Mouse (Mus musculus): ENCODE measurements at regions not wholly inside any gene's neighbourhood (a gene's known extent, or its start where the extent isn't known, plus 50 kb on each side); places are given as distances from the start of the nearest gene placed in this dataset.

DNA sequence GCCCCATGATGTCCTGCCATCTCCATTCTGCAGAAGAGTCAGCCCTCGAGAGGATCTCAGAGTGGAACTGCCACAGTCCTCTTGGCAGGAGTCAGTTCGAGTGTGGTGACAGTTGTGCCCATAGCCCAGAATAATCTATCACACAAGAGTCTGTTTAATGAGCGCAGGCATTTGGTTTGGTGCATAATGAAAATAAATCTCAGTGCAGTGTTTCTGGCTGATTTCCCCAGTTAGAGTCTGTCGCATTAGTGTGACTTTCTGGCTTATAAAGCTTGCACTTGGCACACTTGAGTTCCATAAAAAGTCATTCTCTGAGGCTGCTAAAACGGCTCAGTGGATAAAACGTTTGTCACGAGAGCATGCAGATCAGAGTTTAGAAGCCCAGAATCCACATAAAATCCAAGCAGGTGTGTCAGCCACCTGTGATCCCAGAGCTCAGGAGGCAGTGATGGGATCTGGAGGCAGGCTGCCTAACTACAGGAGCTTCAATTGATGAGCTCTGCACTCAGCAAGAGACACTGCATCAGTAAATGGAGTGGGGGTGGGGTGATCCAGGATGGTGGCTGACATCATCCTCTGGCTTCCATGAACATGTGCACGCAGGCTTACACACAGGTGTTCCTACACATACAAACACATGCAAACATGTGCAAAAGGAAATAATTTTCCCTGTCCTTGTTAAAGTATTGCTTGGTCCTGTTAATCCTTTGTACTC is 578.5 kb downstream of the Plekhb2 start:
- H3K36me3 ChIP-seq (ENCODE audit: control insufficient read depth, insufficient read depth, low read length) = no peaks in the 10 kb centered on the region
- H3K27ac ChIP-seq (ENCODE audit: insufficient read depth, low read depth, low read length) = no peak overlapping the region
- H3K4me1 ChIP-seq (ENCODE audit: control insufficient read depth, insufficient read depth, insufficient read length, low read length) = no peaks in the 10 kb centered on the region
- 80% methylated on average over 8 of the region's 8 CpGs for WGBS
- no peaks in the 10 kb centered on the region for H3K27me3 ChIP-seq (ENCODE audit: control insufficient read depth, insufficient read depth, low read length)
- TF ChIP-seq POLR2A (IDR thresholded peaks at IDR 0.05; ENCODE audit: low read depth, low read length) (no peak), CTCF (IDR thresholded peaks at IDR 0.05; ENCODE audit: extremely low read depth, insufficient read length, insufficient replicate concordance, low read depth, low read length) (no peak)
- H3K4me3 ChIP-seq (ENCODE audit: low read depth, low read length) = no peak overlapping the region

DNA sequence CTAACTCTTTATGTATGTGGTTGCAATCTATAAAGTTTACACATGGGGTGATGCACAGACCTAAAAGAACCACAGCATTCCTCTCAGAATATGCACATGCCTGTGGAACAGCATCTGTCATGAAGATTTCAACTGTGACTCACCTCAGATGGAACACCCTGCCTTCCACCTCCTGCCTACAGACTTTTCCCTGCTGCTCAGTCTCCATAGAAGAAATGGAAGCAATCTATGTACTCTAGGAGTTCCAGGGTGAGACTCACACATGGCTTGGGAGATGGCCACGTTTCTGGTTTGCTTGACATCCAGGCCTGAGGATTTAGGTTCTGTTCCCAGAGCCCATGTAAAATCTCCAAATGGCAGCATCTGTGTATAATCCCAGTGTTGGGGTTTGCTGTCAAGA is 579.7 kb downstream of the Plekhb2 start:
- no peaks in the 10 kb centered on the region for H3K27me3 ChIP-seq (ENCODE audit: control insufficient read depth, insufficient read depth, low read length)
- no peak for TF ChIP-seq POLR2A (IDR thresholded peaks at IDR 0.05; ENCODE audit: low read depth, low read length)
- no peak for TF ChIP-seq CTCF (IDR thresholded peaks at IDR 0.05; ENCODE audit: extremely low read depth, insufficient read length, insufficient replicate concordance, low read depth, low read length)

DNA sequence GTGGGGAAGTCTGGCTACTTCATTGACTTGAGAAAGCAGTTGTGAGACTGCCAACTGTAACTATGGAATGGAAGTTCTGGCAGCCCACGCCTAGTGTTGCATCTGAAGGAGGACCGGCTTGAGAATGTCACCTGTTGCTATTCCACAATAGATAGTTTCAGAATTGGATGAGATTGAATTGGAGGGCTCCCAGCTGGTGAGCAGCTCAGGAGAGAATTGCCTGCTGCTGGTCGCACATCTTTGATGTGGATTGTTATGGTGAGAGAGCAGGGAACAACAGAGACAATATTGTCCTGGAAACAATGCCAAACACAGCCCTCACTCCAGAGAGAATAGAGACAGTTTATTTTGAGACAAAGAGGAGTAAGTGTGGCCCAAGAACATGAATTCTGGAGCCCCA is 585.9 kb downstream of the Plekhb2 start:
- 83% methylated on average over 3 of the region's 3 CpGs for whole genome bisulfite sequencing
- Histone ChIP-seq H3K4me3 (ENCODE audit: low read depth, low read length) (no peak overlapping the region), H3K4me1 (ENCODE audit: control insufficient read depth, insufficient read depth, insufficient read length, low read length) (no peaks in the 10 kb centered on the region), H3K27me3 (ENCODE audit: control insufficient read depth, insufficient read depth, low read length) (no peaks in the 10 kb centered on the region), H3K36me3 (ENCODE audit: control insufficient read depth, insufficient read depth, low read length) (no peaks in the 10 kb centered on the region), H3K27ac (ENCODE audit: insufficient read depth, low read depth, low read length) (no peak overlapping the region)
- no peak for TF ChIP-seq POLR2A (IDR thresholded peaks at IDR 0.05; ENCODE audit: low read depth, low read length)
- no peak for TF ChIP-seq CTCF (IDR thresholded peaks at IDR 0.05; ENCODE audit: extremely low read depth, insufficient read length, insufficient replicate concordance, low read depth, low read length)

More for the DNA sequence above, 579.7 kb downstream of the Plekhb2 start:
- Histone ChIP-seq H3K4me1 (ENCODE audit: control insufficient read depth, insufficient read depth, insufficient read length, low read length) (no peaks in the 10 kb centered on the region), H3K36me3 (ENCODE audit: control insufficient read depth, insufficient read depth, low read length) (no peaks in the 10 kb centered on the region), H3K27ac (ENCODE audit: insufficient read depth, low read depth, low read length) (no peak overlapping the region), H3K4me3 (ENCODE audit: low read depth, low read length) (no peak overlapping the region)
- 60% methylated on average over 1 of the region's 1 CpGs for WGBS

DNA sequence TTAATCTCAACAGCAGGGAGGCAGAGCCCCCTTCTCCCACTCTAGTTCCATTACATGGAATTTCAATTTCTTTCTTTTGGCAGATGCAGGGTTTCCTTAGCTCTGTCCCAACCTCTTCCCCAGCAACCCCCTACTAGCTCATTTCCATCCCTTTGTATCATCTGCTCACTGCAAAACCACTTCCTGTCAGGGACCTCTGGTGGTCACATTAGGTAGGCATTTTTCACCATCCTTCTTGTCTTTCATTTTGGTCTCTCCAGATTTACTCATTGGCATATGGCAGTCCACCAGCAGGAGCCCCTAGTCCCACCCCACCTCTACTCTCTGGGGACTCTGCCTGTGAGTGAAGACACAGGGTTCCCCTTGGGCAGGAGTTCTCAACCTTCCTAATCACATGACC is 597.6 kb downstream of the Plekhb2 start:
- no peak overlapping the region for H3K4me3 ChIP-seq (ENCODE audit: low read depth, low read length)
- no peaks in the 10 kb centered on the region for H3K4me1 ChIP-seq (ENCODE audit: control insufficient read depth, insufficient read depth, insufficient read length, low read length)
- no peak overlapping the region for H3K27ac ChIP-seq (ENCODE audit: insufficient read depth, low read depth, low read length)
- no peaks in the 10 kb centered on the region for H3K27me3 ChIP-seq (ENCODE audit: control insufficient read depth, insufficient read depth, low read length)
- no peaks in the 10 kb centered on the region for H3K36me3 ChIP-seq (ENCODE audit: control insufficient read depth, insufficient read depth, low read length)
- TF ChIP-seq CTCF (IDR thresholded peaks at IDR 0.05; ENCODE audit: extremely low read depth, insufficient read length, insufficient replicate concordance, low read depth, low read length) = no peak
- no peak for TF ChIP-seq POLR2A (IDR thresholded peaks at IDR 0.05; ENCODE audit: low read depth, low read length)

DNA sequence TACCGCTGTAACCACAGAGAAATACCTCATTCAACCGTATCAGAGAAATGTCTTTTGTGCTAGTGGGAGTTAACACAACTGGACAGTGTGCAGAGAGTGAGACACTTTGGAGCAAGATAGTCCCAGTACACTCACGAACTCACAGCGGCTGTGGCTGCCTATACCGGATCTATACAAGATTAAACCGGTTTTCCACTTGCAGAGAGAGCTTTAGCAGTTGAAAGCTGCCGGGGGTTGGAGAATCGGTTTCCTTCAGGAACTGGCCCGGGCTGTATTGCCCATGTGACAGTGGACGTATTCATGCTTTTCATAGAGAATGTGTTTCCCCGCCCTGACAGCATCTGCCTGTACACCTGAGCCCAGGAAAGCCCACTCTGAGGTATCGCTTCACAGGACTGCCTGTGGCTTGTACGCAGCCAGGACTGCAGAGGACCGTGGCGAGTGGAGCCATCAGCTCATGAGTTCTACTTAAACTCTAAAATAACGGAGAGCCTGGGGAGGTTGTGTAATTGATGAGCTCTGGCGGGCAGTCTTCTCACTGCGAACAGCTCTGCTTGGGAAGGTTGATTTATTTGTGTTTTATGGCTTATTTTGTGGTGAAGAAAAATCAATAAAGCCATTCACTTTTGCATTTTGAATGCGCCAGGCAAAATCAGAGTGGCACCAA is 602.8 kb downstream of the Plekhb2 start:
- 46% methylated on average over 19 of the region's 19 CpGs for WGBS
- no peak overlapping the region for H3K4me3 ChIP-seq (ENCODE audit: low read depth, low read length)
- H3K4me1 ChIP-seq (ENCODE audit: control insufficient read depth, insufficient read depth, insufficient read length, low read length) = no peaks in the 10 kb centered on the region
- H3K27ac ChIP-seq (ENCODE audit: insufficient read depth, low read depth, low read length) = no peak overlapping the region
- no peaks in the 10 kb centered on the region for H3K36me3 ChIP-seq (ENCODE audit: control insufficient read depth, insufficient read depth, low read length)
- H3K27me3 ChIP-seq (ENCODE audit: control insufficient read depth, insufficient read depth, low read length) = no peaks in the 10 kb centered on the region
- TF ChIP-seq CTCF (IDR thresholded peaks at IDR 0.05; ENCODE audit: extremely low read depth, insufficient read length, insufficient replicate concordance, low read depth, low read length) = no peak
- TF ChIP-seq POLR2A (IDR thresholded peaks at IDR 0.05; ENCODE audit: low read depth, low read length) = no peak

DNA sequence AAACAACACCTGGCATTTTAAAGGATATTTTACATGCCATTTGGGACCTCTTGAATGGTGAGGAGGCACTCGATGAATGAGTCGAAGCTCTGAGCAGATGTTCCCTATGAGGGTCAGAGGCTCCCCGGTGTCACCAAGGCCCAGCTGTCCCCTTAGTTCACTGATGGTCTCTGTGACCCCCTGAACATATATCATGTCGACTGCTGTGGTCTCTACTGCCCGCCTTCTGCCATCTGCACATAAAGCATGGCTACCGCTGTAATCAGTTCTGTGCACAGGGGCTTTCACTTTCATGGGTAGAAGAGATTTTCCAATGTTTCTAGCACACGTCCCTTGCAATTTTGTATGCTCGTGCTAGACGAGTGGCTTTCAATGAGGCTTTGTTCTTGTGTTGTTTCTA is 607.8 kb downstream of the Plekhb2 start:
- 79% methylated on average over 9 of the region's 9 CpGs for WGBS
- Histone ChIP-seq H3K4me3 (ENCODE audit: low read depth, low read length) (no peak overlapping the region), H3K4me1 (ENCODE audit: control insufficient read depth, insufficient read depth, insufficient read length, low read length) (no peaks in the 10 kb centered on the region), H3K27ac (ENCODE audit: insufficient read depth, low read depth, low read length) (no peak overlapping the region), H3K36me3 (ENCODE audit: control insufficient read depth, insufficient read depth, low read length) (no peaks in the 10 kb centered on the region), H3K27me3 (ENCODE audit: control insufficient read depth, insufficient read depth, low read length) (no peaks in the 10 kb centered on the region)
- no peak for TF ChIP-seq POLR2A (IDR thresholded peaks at IDR 0.05; ENCODE audit: low read depth, low read length)
- no peak for TF ChIP-seq CTCF (IDR thresholded peaks at IDR 0.05; ENCODE audit: extremely low read depth, insufficient read length, insufficient replicate concordance, low read depth, low read length)

DNA sequence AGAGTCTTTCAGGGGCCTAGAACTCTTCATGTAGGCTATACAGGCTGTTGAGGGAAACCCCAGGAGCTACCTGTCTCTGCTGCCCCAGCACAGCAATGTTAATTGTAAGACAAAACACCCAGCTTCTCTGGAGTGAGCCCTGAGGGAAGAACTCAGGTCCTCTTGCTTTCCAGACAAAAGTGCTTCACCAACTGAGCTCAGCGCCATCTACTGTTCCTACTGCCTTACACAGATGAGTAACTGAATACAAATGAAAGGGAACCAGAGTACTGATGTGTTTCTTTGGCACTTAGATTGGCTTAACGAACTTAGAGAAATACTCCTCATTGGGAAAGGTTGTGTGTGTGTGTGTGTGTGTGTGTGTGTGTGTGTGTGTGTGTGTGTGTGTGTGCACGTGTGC is 603.1 kb upstream of the Hs6st1 start:
- 63% methylated on average over 3 of the region's 3 CpGs for WGBS

More for the DNA sequence above, 603.1 kb upstream of the Hs6st1 start:
- Histone ChIP-seq H3K36me3 (ENCODE audit: control insufficient read depth, insufficient read depth, low read length) (no peaks in the 10 kb centered on the region), H3K4me3 (ENCODE audit: low read depth, low read length) (no peak overlapping the region), H3K27me3 (ENCODE audit: control insufficient read depth, insufficient read depth, low read length) (no peaks in the 10 kb centered on the region), H3K4me1 (ENCODE audit: control insufficient read depth, insufficient read depth, insufficient read length, low read length) (no peaks in the 10 kb centered on the region), H3K27ac (ENCODE audit: insufficient read depth, low read depth, low read length) (no peak overlapping the region)
- TF ChIP-seq CTCF (IDR thresholded peaks at IDR 0.05; ENCODE audit: extremely low read depth, insufficient read length, insufficient replicate concordance, low read depth, low read length) = no peak
- no peak for TF ChIP-seq POLR2A (IDR thresholded peaks at IDR 0.05; ENCODE audit: low read depth, low read length)
